Mouse (Mus musculus) kidney, adult 2 months (tissue): ENCODE measurements at regions not wholly inside any gene's neighbourhood (a gene's known extent, or its start where the extent isn't known, plus 50 kb on each side); places are given as distances from the start of the nearest gene placed in this dataset.

ENCODE experiments used
- CTCF ChIP-seq: fragments of 200-500 bp; conservative IDR thresholded peaks from 2 replicates; pipeline ENCODE4 v1.5.1; 2011; ENCODE audit warnings: low read depth, mild to moderate bottlenecking, control low read depth, low read length, moderate library complexity, mixed read lengths; ENCODE audit not compliant: insufficient read depth, insufficient read length
- POLR2A ChIP-seq: fragments of 200-500 bp; IDR thresholded peaks from one replicate; pipeline ENCODE4 v1.6.1; 2011; ENCODE audit warnings: low read depth, low read length, control low read depth

GRCm38 (mm10) chr12:70614101-70614500, 161.2 kb downstream of the Tmx1 start:
- TF ChIP-seq CTCF (no peak), POLR2A (no peak)
